Mouse (Mus musculus) CH12.LX (cell line): ENCODE data around the gene Fbxl17. TPM values are rescaled to one million over a fixed set of nuclear protein-coding genes. Genes with fewer than 3 reads are reported as not detected.

Source experiments
- DNase-seq: peaks from one replicate; pipeline ENCODE4 v3.0.0-alpha.2; 2013; ENCODE audit errors: extremely low read depth
- H3K27ac ChIP-seq: 2 replicates; pipeline ENCODE4 v1.5.1; 2012; ENCODE audit warnings: low read depth, mild to moderate bottlenecking, control low read depth, moderate library complexity; ENCODE audit not compliant: insufficient read depth
- H3K27me3 ChIP-seq: replicated peaks from 2 replicates; pipeline ENCODE3; 2012; ENCODE audit warnings: inconsistent platforms
- H3K36me3 ChIP-seq, 2 experiments: replicated peaks in 1 of 2; 2 replicates each; pipeline versions ENCODE3 to v1.6.1; 2012; ENCODE audit warnings: inconsistent platforms in 1 of 2, low read length in 1 of 2, mild to moderate bottlenecking in 1 of 2, mixed read lengths in 1 of 2, moderate library complexity in 1 of 2; ENCODE audit not compliant: control insufficient read depth in 1 of 2, insufficient read depth in 1 of 2
- H3K4me1 ChIP-seq, 2 experiments: 2 replicates each; pipeline ENCODE4 v1.6.1; 2012; ENCODE audit warnings: inconsistent platforms in 1 of 2, moderate library complexity in 1 of 2; ENCODE audit not compliant: insufficient read depth in 2 of 2, control insufficient read depth in 1 of 2
- H3K4me2 ChIP-seq: 2 replicates; pipeline ENCODE4 v1.6.1; 2012; ENCODE audit warnings: low read depth, mild to moderate bottlenecking, control low read depth; ENCODE audit not compliant: poor library complexity, insufficient read depth, severe bottlenecking
- H3K4me3 ChIP-seq, 3 experiments: fragments of 150-350 bp in 1 of 3; sonication (generic) in 1 of 3; replicated peaks in 1 of 3; 2 replicates each; pipeline versions ENCODE3 to v1.5.1; 2011 to 2012; ENCODE audit warnings: low read depth in 2 of 3, low read length in 2 of 3, mild to moderate bottlenecking in 2 of 3, moderate library complexity in 2 of 3, control low read depth in 1 of 3, improper control_type of control experiment in 1 of 3, inconsistent platforms in 1 of 3, mixed read lengths in 1 of 3; ENCODE audit not compliant: poor library complexity in 1 of 3
- H3K79me2 ChIP-seq: replicated peaks from 2 replicates; pipeline ENCODE4 v1.6.1; 2012; ENCODE audit warnings: mild to moderate bottlenecking, moderate library complexity; ENCODE audit not compliant: control insufficient read depth, poor library complexity, insufficient read depth, severe bottlenecking; ENCODE audit errors: extremely low read depth
- H3K9ac ChIP-seq: 2 replicates; pipeline ENCODE4 v1.6.1; 2012; ENCODE audit warnings: low read depth, mild to moderate bottlenecking, control low read depth, moderate library complexity; ENCODE audit not compliant: insufficient read depth
- H3K9me3 ChIP-seq: replicated peaks from 2 replicates; pipeline ENCODE3; 2012; ENCODE audit warnings: low read length, inconsistent platforms, mixed read lengths
- BHLHE40 ChIP-seq: IDR thresholded peaks from 2 replicates; pipeline ENCODE4 v1.6.1; 2011; ENCODE audit warnings: mild to moderate bottlenecking, low read depth, low read length, improper control_type of control experiment
- CHD2 ChIP-seq: IDR thresholded peaks from 2 replicates; pipeline ENCODE4 v1.6.1; 2011; ENCODE audit warnings: low read length, improper control_type of control experiment
- EP300 ChIP-seq: IDR thresholded peaks from 2 replicates; pipeline ENCODE4 v1.6.1; 2011; ENCODE audit warnings: low read length, improper control_type of control experiment
- GABPA ChIP-seq: IDR thresholded peaks from 2 replicates; pipeline ENCODE4 v1.6.1; 2012; ENCODE audit warnings: low read depth, low read length, improper control_type of control experiment, inconsistent platforms; ENCODE audit not compliant: insufficient replicate concordance
- HCFC1 ChIP-seq: IDR thresholded peaks from 2 replicates; pipeline ENCODE4 v1.6.1; 2012; ENCODE audit warnings: low read depth, mild to moderate bottlenecking, inconsistent platforms, low read length, improper control_type of control experiment
- IRF4 ChIP-seq: IDR thresholded peaks from 2 replicates; pipeline ENCODE4 v1.6.1; 2014; ENCODE audit warnings: low read depth, mild to moderate bottlenecking, inconsistent platforms, low read length, improper control_type of control experiment
- KAT2A ChIP-seq: IDR thresholded peaks from 2 replicates; pipeline ENCODE4 v1.6.1; 2012; ENCODE audit warnings: low read length, improper control_type of control experiment, inconsistent platforms; ENCODE audit not compliant: insufficient replicate concordance
- MAZ ChIP-seq: IDR thresholded peaks from 2 replicates; pipeline ENCODE4 v1.6.1; 2012; ENCODE audit warnings: low read depth, mild to moderate bottlenecking, inconsistent platforms, low read length, improper control_type of control experiment, moderate library complexity
- MEF2A ChIP-seq: IDR thresholded peaks from 2 replicates; pipeline ENCODE4 v1.6.1; 2014; ENCODE audit warnings: low read depth, mild to moderate bottlenecking, inconsistent platforms, low read length, improper control_type of control experiment, borderline replicate concordance
- MYC ChIP-seq: IDR thresholded peaks from 2 replicates; pipeline ENCODE4 v1.6.1; 2011; ENCODE audit warnings: low read depth, mild to moderate bottlenecking, improper control_type of control experiment, low read length
- NRF1 ChIP-seq: IDR thresholded peaks from 2 replicates; pipeline ENCODE4 v1.6.1; 2014; ENCODE audit warnings: low read depth, mild to moderate bottlenecking, inconsistent platforms, low read length, improper control_type of control experiment, moderate library complexity
- POLR2AphosphoS2 ChIP-seq: IDR thresholded peaks from 2 replicates; pipeline ENCODE4 v1.6.1; 2011; ENCODE audit warnings: low read depth, low read length, improper control_type of control experiment
- TCF12 ChIP-seq: IDR thresholded peaks from 2 replicates; pipeline ENCODE4 v1.6.1; 2014; ENCODE audit warnings: low read depth, mild to moderate bottlenecking, inconsistent platforms, low read length, improper control_type of control experiment
- USF2 ChIP-seq: conservative IDR thresholded peaks from 2 replicates; pipeline ENCODE4 v1.6.1; 2011; ENCODE audit warnings: low read depth, low read length, improper control_type of control experiment
- dilution Hi-C: fragments of 300-500 bp; cut with MboI; formaldehyde crosslinking; loops from 2 replicates; pipeline ENCODE4 v1.14.3; 2020; ENCODE audit warnings: low sequenced_read_pairs; ENCODE audit not compliant: extremely low pct_unique_long_range_greater_than_20kb, extremely low pct_ligation_motif_present
- in situ Hi-C: fragments of 300-500 bp; cut with MboI; formaldehyde crosslinking; loops from 3 replicates; pipeline ENCODE4 v1.14.3; 2019; ENCODE audit warnings: low sequenced_read_pairs, low pct_ligation_motif_present, low pct_unique_long_range_greater_than_20kb, mixed read lengths
- polyA plus RNA-seq: library from polyadenylated mRNA; unstranded; fragments of >175 nt; gene quantifications from 2 replicates; pipeline ENCODE4 v1.2.1, GENCODE M21; 2012; ENCODE audit warnings: low read depth; ENCODE audit not compliant: insufficient read length
- total RNA-seq, 2 experiments: library from RNA; depleted of rRNA; stranded (reverse); fragments of 300-350 nt in 1 of 2; fragments of >200 nt in 1 of 2; gene quantifications; 2 replicates each; pipeline ENCODE4 v1.2.3; 2012 to 2014

The Fbxl17 gene
- total and polyA plus RNA-seq, 3 experiments, result 4.0 to 6.9 (median 4.3) TPM

DNA sequence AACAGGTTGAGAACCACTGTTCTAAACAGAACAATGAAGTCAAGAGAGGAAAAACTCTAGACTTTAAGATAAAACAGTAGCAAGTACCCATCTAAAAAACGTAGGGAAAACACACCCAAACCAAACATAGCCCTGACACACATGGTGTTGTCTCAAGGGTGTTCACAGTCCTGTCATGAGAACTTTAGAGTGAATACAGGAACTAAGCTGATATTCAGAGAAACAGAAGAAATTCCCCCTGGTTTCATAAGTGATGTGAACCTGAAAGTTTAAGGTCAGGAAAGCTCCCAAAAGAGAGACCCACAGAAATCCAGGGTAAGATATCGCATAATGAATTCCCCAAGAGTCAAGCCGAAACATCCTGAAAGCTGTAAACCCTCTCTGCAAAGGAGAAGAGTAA, 97.6 kb downstream of the Fbxl17 start (continued):
- TF ChIP-seq IRF4 (peak; percentile 75; the same call in 1 of the 2 replicates), MYC (no peak)
- TF ChIP-seq, all 38 proteins: peak for 9

DNA sequence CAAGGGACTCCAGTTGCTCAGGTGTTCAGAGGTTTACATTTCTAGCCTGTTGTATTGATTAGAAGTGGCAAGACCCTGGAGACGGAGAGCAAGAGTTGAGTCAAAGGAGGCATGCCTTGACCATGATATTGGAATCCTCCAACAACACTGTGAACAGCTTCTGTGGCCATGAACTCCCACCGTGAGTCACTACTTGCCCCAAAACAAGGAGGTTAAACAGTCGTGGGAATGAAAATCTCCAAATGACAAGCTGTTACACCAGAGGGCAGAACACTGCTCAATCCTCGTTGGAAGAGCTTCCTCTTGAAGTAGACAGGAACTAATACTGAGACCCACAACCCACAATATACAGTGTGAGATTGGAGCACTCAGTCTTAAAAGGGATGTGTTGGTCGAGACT, 99.2 kb downstream of the Fbxl17 start:
- H3K9ac ChIP-seq, result no peak overlapping the region
- no peak overlapping the region for H3K4me2 ChIP-seq
- no peaks in the 10 kb centered on the region for H3K79me2 ChIP-seq
- peaks cover 0 to 6% of the 10 kb centered on the region in 2 experiments for H3K36me3 ChIP-seq
- H3K27ac ChIP-seq, result no peak overlapping the region
- H3K4me3 ChIP-seq, result no peak overlapping the region
- in situ Hi-C loops, result no loop called here
- DNase-seq, result no peak
- peaks cover 16 to 55% of the 10 kb centered on the region in 2 experiments for H3K4me1 ChIP-seq
- no peaks in the 10 kb centered on the region for H3K27me3 ChIP-seq
- dilution Hi-C loops, result no loop called here
- TF ChIP-seq NRF1, result no peak
- TF ChIP-seq TCF12, result no peak
- no peak for TF ChIP-seq IRF4
- TF ChIP-seq GABPA, result no peak
- TF ChIP-seq USF2, result no peak
- TF ChIP-seq CHD2, result no peak
- no peak for TF ChIP-seq EP300
- no peaks in the 10 kb centered on the region for H3K9me3 ChIP-seq

- H3K9me3 ChIP-seq, result no peaks in the 10 kb centered on the region
- H3K4me1 ChIP-seq, result peaks cover 16 to 51% of the 10 kb centered on the region in 2 experiments
- H3K27ac ChIP-seq, result no peak overlapping the region
- dilution Hi-C loops, result no loop called here
- no peak overlapping the region for H3K4me2 ChIP-seq
- H3K9ac ChIP-seq, result no peak overlapping the region
- TF ChIP-seq CHD2 (no peak), HCFC1 (no peak), NRF1 (no peak), MAZ (no peak), BHLHE40 (no peak), POLR2AphosphoS2 (no peak), KAT2A (no peak), MEF2A (no peak)
- in situ Hi-C loops, result no loop called here
- no peaks in the 10 kb centered on the region for H3K79me2 ChIP-seq
- no peaks in the 10 kb centered on the region for H3K27me3 ChIP-seq
- H3K4me3 ChIP-seq, result no peak overlapping the region
- DNase-seq, result no peak
- H3K36me3 ChIP-seq, result peaks cover 0 to 6% of the 10 kb centered on the region in 2 experiments
Observed at GRCm38 (mm10) chr17:63399816-63400215, 100.0 kb downstream of the Fbxl17 start.
